Mouse (Mus musculus) cerebral cortex, adult 2 months (tissue): ENCODE results near the gene Pla2g1b.

Experiments used
- WGBS: fragments of 180-500 bp; shearing (Covaris S2); methylation state at CpG from one replicate; pipeline ENCODE4 v1.1.7; 2018; 5-methylcytosine and 5-hydroxymethylcytosine counted together

The Pla2g1b gene

GRCm38 (mm10) chr5:115465642-115466420, at the start of gene Pla2g1b:
TSS of gene Pla2g1b (plus strand) at chr5:115466262.
- 63% methylated on average over 9 of the region's 9 CpGs for WGBS

DNA sequence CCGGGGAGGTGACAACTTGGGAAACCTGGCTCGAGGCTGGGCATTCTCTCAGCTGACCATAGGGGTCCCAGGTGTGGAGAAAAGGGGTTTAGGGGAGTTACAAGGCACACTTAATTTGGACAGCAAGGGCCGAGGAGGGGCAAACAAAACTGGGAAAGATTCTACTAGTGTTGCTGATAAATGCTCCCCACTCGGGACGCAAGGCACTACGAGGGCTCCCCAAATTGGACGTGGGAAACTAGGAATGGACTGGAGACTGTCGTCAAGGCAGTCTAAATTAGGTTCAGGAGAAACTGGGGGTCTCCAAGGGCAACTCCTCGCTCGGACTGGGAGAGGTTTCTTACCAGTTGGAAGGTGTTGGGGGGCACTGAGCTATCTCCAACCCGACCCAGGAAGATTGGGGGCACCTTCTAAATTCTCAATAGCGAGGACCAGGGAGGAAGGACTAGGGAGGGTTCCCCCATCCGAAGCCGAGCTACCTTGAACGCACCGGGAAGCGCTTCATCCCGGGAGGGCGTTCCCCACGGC, 37.2 kb upstream of the Pla2g1b start:
- WGBS: 4% methylated on average over 20 of the region's 20 CpGs

GRCm38 (mm10) chr5:115429359-115430186, 36.5 kb upstream of the Pla2g1b start, which contains the start of gene Msi1:
TSS of gene Msi1 (plus strand) at chr5:115429599.
- WGBS: under 1% methylated on average over 91 of the region's 117 CpGs

DNA sequence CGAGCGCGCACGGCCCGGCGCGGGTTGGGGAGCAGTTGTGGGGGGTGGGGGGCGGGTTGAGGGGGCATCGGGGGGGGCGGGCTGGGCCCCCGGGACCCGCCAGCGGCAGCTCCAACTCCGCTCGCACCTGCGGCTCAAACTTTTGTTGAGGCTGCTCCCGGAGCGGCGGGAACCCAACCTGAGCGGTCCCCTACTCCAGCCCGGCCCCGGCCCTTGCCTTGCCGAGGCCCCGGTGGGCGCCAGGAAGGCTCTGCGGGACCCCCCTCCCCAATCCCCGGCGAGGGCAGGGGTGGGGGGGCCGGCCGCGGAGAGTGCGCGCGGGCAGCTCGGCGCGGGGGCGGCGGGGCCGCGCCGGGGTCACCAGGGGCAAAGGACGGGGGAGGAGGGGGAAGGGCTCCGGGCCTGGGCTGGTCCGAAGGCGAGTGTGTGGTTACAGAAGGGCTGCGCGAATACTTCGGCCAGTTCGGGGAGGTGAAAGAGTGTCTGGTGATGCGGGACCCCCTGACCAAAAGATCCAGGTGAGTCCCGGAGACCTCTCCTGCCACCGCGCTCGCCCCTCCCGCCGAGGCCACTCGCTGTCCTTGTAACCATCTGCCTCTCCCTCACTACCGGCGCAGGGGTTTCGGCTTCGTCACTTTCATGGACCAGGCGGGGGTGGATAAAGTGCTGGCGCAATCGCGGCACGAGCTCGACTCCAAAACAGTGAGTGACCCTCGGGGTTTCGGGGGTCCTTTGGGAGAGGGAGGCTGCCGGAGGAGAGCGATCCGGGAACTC, 35.7 kb upstream of the Pla2g1b start:
- 2% methylated on average over 58 of the region's 73 CpGs for WGBS

- WGBS: 28% methylated on average over 14 of the region's 14 CpGs
Measured at GRCm38 (mm10) chr5:115431061-115431897, 34.8 kb upstream of the Pla2g1b start.

GRCm38 (mm10) chr5:115431898-115432259, 34.2 kb upstream of the Pla2g1b start:
- 30% methylated on average over 7 of the region's 7 CpGs for WGBS

DNA sequence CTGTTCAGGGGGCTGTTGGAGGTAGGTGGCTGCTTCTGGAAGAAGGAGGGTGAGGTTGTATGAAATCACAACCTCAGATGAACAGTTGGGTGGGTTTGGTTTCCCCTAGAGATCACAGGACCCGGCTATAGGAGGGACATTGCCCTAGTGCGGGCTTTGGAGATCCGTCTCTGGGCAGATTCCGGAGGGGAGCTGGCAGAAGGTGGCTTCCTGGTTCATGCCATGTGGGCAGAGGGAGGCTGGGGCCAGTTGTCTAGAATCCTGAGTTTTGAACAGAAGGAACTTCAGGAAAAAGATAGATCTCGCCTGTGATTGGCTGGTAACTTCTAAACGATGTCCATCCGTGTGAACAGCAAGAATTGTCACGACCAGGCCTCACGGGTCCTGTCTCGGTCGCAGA, 33.7 kb upstream of the Pla2g1b start:
- WGBS: 72% methylated on average over 11 of the region's 11 CpGs

- 86% methylated on average over 8 of the region's 8 CpGs for WGBS
Measured at GRCm38 (mm10) chr5:115433191-115433590, 32.9 kb upstream of the Pla2g1b start.

DNA sequence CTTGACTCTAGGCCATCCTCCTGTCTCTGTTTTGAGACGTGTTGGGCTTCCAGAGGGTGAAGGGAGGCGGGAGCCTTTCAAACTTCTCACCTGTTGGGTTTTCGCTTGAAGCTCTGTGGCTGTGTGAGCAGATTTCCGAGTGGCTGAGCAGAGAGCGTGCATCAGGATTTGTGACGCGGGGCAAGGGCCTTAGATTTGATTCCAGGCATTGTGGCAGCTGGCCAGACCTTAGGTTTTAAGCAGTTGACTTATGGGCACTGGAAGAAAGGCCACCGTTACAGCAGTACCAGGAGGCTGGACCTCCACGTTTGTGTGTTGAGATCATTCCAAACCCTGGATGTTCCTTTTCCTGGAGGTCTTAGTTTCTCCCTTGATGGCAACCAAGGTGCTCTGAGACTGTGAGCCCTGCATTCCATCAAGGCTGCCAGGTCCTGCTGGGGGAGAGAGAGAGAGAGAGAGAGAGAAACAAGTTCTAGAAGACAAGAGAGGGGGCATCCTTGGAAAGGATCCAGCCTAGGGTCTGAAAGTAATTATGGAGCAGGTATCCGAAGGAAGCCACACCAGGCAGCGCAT, 31.7 kb upstream of the Pla2g1b start:
- WGBS: 74% methylated on average over 11 of the region's 11 CpGs

GRCm38 (mm10) chr5:115434853-115435754, 31.0 kb upstream of the Pla2g1b start:
- 44% methylated on average over 15 of the region's 15 CpGs for WGBS

- WGBS: 29% methylated on average over 8 of the region's 8 CpGs
Measured at GRCm38 (mm10) chr5:115435755-115436379, 30.2 kb upstream of the Pla2g1b start.

DNA sequence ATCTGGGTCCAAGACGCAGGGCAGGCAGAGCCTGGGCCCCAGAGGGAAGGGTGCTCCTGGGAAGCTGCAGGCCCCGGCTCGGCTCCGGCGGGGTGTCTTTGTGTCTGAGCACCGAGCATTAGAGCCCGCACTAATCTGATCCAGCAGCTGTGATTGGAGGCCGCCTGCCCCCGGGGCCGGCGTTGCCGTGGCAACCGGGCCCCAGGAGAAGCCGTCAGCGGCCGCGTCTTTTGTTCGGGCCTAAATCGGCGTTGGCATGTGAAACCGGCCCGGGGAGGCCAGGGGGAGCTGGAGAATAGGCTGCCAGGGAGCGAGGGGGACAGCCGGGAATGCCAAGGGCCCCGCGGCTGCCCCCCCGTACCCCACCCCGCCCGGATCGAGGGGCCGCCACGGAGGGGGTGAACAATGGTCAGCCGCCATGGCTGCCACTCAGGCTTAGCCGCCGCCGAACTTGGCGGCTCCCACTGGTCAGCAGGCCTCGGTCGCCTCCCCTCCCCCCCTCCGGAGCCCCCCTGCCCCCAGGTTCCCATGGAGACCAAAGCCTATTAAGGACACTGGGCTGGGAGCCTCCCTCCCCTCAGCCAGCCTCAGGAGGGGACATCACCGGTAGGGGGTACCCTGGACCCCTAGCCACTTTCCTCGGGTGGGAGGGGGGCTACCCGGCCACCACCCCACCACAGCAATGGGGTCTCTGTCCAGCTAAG, 29.5 kb upstream of the Pla2g1b start:
- WGBS: 2% methylated on average over 42 of the region's 43 CpGs

- 65% methylated on average over 7 of the region's 7 CpGs for WGBS
Measured at GRCm38 (mm10) chr5:115437242-115437944, 28.7 kb upstream of the Pla2g1b start.

DNA sequence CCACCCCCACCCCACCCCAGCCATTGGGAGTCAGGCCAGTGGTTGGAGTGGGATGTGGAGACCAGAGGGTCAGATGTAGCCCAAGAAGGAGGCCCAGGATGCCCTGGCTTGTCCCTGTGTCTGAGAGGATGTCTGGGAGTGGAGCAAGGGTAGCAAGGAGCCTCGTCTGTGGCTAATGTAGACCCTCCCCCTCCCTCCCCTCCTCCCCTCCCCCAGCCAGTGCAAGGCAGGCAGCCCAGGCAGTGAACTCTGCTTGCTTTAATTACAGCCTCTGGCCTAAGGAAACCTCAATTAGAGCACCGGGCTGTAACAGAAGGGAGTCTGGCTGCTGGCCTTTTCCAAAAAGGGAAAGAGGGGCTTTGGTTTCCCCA, 28.1 kb upstream of the Pla2g1b start:
- WGBS: 63% methylated on average over 2 of the region's 2 CpGs

DNA sequence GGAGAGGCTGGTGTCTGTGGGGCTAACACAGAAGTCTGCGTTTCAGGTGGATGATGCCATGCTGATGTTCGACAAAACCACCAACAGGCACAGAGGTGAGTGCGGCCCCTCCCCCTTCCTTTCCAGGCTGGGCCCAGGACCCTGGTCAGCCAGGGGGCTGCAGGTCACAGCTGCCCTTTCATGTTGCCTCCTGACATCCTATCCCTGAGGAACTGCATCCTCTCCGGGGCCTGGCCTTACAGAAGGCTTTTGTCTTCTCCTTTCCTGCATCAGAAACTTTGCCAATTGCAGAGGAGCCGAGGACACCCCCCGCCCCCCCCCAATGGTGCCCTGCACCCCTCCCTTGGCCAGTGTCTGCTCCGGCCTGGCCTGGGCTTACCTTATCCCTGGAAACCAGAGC, 27.4 kb upstream of the Pla2g1b start:
- WGBS: 36% methylated on average over 7 of the region's 7 CpGs

- 28% methylated on average over 14 of the region's 14 CpGs for WGBS
Measured at GRCm38 (mm10) chr5:115441205-115441849, 24.7 kb upstream of the Pla2g1b start.

GRCm38 (mm10) chr5:115442663-115443062, 23.4 kb upstream of the Pla2g1b start:
- WGBS: 70% methylated on average over 5 of the region's 5 CpGs
